Mouse (Mus musculus) liver, postnatal 0 days (tissue): Measurements from ENCODE around the gene Cpa2.

ENCODE experiments used
- CTCF ChIP-seq: sonication (generic); IDR thresholded peaks from 2 replicates; pipeline ENCODE4 v1.5.1; 2016; ENCODE audit warnings: antibody characterized with exemption, low read depth
- EP300 ChIP-seq: IDR thresholded peaks from 2 replicates; pipeline ENCODE4 v1.6.1; 2016; ENCODE audit warnings: antibody characterized with exemption, low read depth, mild to moderate bottlenecking

DNA sequence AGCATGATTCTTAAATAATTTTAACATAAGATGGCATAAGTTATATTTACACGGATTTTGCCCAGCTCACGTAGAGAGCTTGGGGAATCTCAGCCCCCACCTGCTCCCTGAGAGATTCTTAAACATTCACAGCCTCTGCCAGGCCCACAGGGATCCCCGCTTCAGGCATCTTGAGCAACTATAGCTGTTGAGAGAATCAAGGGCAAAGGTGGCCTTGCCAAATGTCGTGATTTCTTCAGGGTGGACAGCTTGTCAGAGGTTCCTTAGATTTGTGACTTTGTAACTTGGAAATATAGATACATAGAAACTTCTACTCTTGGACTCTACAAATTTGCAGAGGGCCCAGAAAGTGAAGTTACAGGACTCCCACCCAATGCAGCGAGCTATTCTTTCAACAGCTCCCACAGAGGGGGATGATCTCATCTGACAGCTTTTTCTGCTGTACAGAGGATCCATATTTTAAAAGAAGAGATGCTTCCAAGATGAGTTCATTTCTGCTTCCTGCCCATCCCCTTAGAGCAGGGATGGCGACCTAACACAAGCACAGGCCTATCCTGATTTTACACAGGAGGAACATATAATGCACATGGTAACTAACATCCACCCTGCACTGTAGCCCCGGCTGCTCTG, 12.1 kb downstream of the Cpa2 start:
- TF ChIP-seq CTCF (no peak), EP300 (no peak)
